Mouse (Mus musculus): ENCODE results near the gene Oscp1.

DNA sequence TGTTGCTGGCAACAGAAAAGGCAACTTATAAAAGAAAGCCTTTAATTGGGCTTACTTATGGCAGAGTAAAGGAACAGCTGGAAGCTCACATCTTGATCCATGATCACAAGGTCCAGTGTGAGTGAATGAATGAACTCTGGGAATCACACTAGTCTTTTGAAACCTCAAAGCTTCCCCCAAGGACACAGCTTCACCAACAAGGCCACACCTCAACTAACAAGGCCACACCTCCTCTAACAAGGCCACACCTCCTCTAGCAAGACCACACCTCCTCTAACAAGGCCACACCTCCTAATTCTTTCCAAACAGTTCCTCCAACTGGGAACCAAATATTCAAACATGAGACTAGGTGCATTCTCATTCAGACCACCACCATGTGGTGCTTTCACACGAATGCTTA is 23.2 kb downstream of the Oscp1 start:
- no peak for TF ChIP-seq CTCF (conservative IDR thresholded peaks at IDR 0.05 in 1 of 2, IDR thresholded peaks at IDR 0.05 in 1 of 2; ENCODE audit: low read depth in 2 of 2, low read length in 2 of 2)
- TF ChIP-seq MAFK (IDR thresholded peaks at IDR 0.05; ENCODE audit: insufficient replicate concordance, low read length), result no peak
- no peak for TF ChIP-seq POLR2A (IDR thresholded peaks at IDR 0.05; ENCODE audit: low read depth, low read length)
- TF ChIP-seq USF2 (conservative IDR thresholded peaks at IDR 0.05; ENCODE audit: low read depth, low read length), result no peak
- no peak for TF ChIP-seq CHD2 (IDR thresholded peaks at IDR 0.05; ENCODE audit: low read length)
- no peak for TF ChIP-seq MEF2A (IDR thresholded peaks at IDR 0.05; ENCODE audit: borderline replicate concordance, low read depth, low read length)
- no peak for TF ChIP-seq TCF12 (IDR thresholded peaks at IDR 0.05; ENCODE audit: low read depth, low read length)
- no peak for TF ChIP-seq USF1 (IDR thresholded peaks at IDR 0.05; ENCODE audit: low read depth, low read length)
